Mouse (Mus musculus): ENCODE results near the gene Mnat1. TPM values are rescaled to one million over a fixed set of nuclear protein-coding genes. Genes with fewer than 3 reads are reported as not detected.

Mnat1 gene
- total RNA-seq, 2 experiments from 2014 or later, result 18.2 to 47.0 TPM

DNA sequence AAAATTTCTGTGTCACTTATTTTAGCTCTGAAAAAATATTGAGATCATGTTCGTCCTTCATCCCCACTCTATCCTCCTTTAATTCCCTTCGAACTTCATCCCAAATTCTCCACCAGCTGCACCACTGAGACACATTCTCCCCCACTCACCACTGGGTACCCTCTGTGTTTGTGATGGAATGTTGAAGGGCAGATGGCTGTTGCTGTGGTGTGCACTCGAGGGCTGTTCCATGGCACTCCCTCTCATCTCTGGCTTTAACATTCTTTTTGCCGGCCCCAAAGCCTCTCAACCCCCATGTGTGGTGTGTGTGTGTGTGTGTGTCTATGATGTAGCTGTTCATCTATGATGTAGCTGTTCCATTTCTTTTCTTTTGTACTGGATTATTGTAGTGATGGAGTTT, 1.7 kb downstream of the Mnat1 start:
- no peak for ATAC-seq (replicated peaks; ENCODE audit: low FRiP score, low TSS enrichment, poor library complexity, severe bottlenecking)

DNA sequence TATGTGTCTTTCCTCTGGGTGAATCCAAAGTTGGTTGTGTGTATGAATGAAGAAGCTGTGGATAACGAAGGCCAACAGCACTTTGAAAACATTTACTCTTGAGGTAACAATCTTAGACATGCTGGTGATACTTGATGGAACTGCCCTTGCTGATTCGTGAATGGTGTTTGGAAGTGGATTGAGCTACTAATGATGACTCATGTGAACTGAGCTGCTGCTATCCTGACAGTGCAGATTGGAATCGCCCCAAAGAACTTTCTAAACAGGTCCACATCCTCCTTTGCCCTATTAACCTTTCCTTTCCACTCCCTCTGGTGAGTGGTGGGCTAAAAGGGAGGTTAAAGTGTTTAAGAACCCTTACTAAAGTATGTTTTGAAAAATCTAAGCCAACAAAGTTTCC, 17.2 kb downstream of the Mnat1 start:
- no peak for ATAC-seq (replicated peaks; ENCODE audit: low FRiP score, low TSS enrichment, poor library complexity, severe bottlenecking)

DNA sequence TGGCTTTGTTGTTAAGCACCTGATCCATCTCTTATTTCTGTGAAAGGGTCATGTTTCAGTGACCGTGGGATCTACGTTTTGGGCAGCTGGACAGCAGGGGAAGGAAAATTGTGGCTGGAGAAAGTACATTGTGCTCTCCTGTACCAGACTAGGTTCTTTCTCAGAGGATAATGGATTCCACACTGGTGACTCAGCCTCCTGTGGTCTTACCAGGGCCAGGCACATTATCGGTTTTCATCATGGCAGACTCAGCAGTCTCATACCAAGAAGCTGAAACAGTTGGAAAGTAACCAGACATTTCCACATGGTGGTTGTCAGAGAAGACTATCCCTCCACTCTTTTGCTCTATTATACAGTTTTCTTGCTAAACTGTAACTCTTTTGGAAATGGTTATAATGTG, 23.7 kb downstream of the Mnat1 start:
- ATAC-seq (replicated peaks; ENCODE audit: low FRiP score, low TSS enrichment, poor library complexity, severe bottlenecking), result no peak

DNA sequence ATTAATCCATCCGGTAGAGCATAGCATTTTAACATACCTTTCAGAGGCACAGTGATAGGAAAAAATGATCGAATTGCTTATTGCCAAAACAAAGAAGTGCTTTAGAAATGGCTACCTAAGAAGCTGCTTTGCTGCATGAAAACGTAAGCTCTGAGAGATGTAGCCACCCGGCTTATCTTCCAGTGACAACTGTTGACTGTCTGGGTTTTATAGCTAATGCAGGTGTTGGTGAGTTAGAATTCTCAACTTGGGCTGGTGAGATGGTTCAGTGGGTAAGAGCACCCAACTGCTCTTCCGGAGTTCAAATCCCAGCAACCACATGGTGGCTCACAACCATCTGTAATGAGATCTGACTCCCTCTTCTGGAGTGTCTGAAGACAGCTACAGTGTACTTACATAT, 27.5 kb downstream of the Mnat1 start:
- ATAC-seq (replicated peaks; ENCODE audit: low FRiP score, low TSS enrichment, poor library complexity, severe bottlenecking), result peak; percentile 88

DNA sequence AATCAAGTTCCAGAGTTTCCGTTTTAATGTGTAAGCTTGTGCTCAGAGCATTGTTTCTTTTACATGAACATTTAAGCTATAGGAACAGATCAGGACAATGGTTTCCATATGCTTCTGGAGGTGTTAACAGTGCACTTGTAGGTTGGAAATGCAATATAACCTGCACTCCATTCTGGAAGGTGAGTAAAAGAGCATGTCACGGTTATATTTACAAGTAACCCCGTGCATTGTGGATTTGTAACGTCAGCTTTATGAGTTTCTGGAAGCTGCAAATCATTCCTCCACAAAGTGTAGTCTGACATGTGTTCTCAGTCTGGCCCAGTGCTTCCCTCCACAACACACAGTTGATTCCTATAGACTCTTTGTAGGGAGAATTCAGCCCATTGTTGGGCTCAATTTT, 30.6 kb downstream of the Mnat1 start:
- no peak for ATAC-seq (replicated peaks; ENCODE audit: low FRiP score, low TSS enrichment, poor library complexity, severe bottlenecking)

DNA sequence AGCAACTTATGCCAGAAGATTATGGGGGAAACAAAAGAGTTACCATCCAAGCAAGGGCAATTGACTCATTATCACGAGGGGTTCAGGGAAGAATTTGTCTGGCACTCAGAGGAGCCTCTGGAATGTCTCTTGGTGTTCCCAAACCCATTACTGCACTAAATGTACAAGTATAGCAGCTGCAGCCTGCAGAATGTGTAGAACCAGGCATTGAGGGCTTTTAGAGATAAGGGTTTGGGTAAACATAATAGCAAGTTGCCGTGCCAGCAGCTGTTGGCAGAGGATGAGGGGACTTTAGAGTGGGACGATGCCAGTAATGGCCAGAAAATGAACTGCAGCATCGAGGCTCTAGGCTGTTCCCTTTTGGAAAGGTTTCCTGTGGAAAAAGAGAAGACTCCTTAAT, 36.8 kb downstream of the Mnat1 start:
- peak; percentile 89 for ATAC-seq (replicated peaks; ENCODE audit: low FRiP score, low TSS enrichment, poor library complexity, severe bottlenecking)

DNA sequence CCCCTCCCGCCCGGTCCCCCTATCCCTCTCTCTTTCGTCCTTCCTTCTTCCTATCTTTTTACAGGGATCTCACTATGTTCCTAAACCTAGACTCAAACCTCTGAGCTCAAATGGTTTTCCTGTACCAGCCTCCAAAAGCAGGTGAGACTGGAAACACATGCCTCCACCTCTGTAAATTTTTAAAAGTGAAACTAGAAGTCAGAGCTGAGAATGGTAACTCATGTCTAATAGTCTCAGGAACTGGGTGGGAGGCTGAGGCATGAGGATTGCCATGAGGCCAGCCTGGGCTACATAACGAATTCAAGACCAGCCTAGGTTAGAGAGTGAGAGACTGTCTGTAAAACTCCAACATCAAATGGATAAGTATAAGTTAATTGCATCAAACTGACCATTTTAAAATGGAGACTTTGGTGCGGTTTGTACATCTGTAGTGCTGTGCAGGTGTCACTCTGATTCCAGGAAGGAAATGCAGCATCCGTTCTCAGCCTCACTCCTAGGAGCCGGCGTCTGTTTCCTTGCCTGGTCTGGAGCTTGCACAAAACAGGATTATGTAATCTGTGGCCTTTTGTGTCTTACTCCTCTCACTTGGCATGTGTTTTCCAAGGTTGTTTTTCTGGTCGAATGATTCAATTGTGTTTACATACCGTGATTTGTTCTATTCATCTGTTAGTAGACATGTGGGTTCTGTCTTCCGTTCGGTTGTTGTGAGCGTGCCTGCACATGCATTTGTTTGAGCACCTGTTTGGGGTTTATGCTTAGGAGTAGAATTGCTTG, 39.1 kb downstream of the Mnat1 start:
- no peak for ATAC-seq (replicated peaks; ENCODE audit: low FRiP score, low TSS enrichment, poor library complexity, severe bottlenecking)

DNA sequence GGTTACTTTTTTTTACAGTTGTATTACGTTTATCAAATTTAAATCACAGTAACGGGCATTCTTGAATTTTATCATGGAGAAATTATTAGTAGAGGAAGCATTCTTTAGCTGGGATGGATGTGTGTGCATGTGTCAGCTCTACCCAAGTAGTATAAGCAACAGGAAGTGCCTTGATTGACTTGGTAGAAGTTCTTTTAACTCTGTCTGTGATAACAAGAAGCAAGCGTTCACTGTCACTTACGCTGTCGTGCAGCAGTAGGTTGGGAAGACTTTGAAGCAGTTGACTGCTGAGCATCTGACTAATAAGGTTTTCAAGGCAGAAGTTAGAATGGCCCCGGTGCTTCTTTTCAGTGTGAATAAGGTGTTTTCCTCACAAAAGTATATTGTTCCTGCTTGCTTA, 47.3 kb downstream of the Mnat1 start:
- no peak for ATAC-seq (replicated peaks; ENCODE audit: low FRiP score, low TSS enrichment, poor library complexity, severe bottlenecking)

DNA sequence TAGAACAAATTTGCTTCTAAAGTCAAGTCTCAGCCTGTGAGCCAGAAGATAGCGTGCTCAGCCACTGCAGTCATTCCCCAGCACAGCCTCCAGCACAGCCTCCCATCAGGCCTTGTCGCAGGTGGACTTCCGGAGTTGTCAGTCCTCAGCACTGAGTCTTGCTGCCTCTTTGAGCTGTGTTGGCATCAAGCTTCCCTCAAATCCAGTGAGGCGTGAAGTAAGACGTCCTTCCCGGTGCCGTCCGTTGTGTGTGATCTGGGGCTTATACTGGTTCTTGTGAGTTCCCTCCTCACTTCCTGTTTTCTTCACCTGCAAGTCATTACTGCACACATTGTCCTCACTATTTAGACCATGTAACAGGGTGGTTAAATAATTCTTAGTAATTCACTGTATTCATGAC, 60.4 kb downstream of the Mnat1 start:
- ATAC-seq (replicated peaks; ENCODE audit: low FRiP score, low TSS enrichment, poor library complexity, severe bottlenecking), result no peak

DNA sequence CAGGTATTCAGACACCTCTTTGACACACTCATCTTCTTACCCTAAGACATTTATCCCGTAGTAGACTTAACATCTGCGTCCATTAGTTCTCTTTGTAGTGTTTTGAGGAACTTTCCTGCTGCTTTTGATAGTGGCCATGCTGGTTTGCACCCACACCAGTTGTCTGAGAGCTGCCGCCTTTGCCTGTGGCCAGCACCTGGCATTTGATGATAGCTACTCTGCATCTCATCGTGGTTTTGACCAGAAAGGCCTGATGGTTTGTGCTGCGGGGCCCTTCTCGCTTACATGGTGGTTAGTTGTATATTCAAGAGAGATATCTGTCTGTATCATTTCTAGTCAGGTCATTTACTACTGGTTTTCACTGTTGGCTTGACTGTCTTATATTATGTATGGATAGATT, 73.8 kb downstream of the Mnat1 start:
- peak; percentile 80 for ATAC-seq (replicated peaks; ENCODE audit: low FRiP score, low TSS enrichment, poor library complexity, severe bottlenecking)

DNA sequence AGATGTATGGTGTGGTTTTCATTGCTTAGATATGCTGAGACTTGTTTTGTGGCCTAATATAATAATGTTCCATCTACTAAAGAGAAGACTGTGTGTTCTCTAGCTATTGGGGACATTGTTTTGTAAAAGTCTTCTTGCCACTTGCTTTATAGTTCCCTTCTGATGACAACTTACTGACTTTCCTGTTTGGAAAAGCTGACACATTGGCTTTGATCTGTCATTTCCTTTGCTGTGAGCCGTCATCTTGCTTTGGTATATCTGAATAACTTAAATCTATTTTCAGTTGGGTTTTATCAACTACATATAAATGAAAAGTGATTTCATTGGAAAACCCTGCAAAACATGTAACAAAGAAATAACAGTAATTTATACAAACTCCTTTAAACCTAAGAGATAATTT, 74.9 kb downstream of the Mnat1 start:
- no peak for ATAC-seq (replicated peaks; ENCODE audit: low FRiP score, low TSS enrichment, poor library complexity, severe bottlenecking)

DNA sequence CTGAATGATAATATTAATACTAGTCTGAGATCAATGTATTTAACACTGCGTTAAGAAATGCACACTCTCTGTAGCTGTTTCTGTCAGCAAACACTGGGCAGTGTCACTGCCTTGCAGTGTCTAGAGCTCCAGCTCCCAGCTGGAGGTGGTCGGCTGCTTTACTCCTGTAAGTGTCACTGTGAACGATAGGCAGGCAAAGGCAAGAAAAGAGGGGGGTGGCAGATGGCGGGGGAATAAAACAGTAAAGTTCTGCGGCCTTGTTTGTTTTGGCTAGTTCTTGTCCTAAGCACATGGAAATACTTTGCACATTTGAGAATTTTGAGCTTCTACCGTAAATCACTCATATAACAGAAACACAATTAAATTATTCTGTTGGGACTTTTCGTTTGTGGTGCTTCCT, 75.9 kb downstream of the Mnat1 start:
- no peak for ATAC-seq (replicated peaks; ENCODE audit: low FRiP score, low TSS enrichment, poor library complexity, severe bottlenecking)

DNA sequence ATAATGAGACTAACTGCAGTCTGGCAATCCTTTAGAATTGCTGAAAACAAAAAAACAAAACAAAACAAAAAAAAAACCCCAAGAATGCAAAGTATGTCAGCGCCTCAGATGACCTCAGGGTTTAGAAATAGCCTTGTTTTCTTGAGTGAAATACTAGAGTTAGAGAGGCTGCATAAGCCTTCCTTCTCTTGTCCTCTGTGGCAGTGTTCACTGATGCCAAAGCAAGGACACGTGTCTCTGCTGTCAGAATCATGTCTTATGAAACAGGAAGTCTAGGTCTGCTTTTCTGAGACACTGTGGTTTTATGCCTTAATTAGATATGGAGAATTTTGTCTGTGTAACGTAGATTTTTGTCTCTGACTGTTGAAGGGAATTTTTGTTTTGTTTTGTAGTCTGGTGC, 78.1 kb downstream of the Mnat1 start:
- peak; percentile 85 for ATAC-seq (replicated peaks; ENCODE audit: low FRiP score, low TSS enrichment, poor library complexity, severe bottlenecking)

DNA sequence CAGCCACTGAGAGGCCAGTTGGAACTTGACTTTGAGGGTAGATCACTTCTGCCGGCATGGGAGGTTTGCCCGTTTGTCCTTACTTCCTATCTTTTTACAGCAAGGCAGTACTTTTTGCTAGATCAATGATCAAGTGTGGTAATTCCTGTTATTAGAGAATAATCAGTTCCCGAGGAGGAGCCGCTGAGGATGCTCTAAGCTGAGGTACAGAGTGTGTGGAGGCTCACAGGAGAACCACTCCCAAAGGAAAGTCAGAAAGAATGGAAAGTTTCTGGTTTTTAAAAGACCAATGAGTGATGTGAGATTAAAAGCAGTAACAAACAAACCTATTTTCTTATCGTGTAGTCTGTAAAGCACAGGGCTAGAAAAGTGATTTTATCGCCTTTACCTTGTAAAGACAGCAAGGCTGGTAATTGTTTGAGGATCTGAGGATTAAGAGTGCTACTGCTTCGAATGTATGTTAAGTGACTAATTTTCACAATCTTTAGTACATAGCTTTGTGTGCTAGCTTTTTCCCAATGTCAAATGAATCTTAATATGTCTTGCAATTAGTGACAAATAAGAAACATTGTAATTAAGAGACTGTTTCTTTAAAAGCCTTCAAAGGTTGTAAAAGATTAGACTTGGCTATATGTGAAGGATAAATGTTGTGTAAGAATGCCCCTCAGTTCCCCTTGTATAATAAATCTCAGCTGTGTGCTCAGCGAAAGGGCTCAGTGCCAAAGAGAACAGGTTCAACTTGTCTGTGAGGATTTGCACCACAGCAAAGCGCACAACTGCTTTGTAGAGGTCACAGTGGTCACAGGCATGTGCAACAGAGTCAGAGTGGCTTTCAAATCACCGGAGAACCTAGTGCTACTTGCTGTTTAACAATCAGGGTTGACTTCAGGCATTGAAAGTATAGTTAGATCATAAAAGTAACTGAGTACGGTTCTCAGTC, 82.5 kb downstream of the Mnat1 start:
- ATAC-seq (replicated peaks; ENCODE audit: low FRiP score, low TSS enrichment, poor library complexity, severe bottlenecking), result no peak

DNA sequence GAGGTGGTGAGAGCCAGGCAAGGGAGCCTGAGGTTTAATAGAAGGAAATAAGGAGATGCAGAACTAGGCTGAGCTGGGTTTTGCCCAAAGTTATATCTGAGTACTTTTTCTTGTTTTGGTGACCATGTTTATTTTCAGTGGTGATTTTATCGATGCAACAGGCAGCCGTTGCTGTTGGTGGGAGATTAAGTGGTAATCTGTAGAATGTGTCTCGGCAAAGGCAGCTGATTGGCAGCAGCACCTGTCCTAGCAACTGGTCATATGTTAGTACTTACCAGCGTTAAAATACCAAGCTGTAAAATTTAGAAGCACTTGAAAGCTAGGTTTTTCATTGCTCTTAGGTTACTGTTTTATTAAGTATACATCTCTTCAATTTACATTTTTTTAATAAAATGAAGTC, 83.5 kb downstream of the Mnat1 start:
- peak; percentile 80 for ATAC-seq (replicated peaks; ENCODE audit: low FRiP score, low TSS enrichment, poor library complexity, severe bottlenecking)

DNA sequence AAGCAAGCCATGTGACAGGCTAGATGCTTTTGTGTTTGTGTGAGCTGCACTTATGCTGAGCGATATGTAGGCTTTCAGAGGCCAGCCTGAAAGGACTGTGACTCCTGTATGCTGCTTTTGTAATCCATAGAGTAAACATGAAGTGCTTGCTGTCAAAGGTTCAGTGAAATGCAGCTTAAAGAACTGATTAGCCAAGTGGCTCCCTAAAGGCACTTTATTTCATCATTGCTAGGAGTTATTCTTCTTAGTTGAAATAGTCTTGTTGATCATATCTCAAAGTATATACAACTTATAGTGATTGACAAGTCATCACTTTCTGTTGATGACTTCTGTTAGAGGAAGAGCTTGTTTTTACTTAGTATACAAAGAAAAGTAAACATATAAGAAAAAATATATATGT, 83.9 kb downstream of the Mnat1 start:
- no peak for ATAC-seq (replicated peaks; ENCODE audit: low FRiP score, low TSS enrichment, poor library complexity, severe bottlenecking)

DNA sequence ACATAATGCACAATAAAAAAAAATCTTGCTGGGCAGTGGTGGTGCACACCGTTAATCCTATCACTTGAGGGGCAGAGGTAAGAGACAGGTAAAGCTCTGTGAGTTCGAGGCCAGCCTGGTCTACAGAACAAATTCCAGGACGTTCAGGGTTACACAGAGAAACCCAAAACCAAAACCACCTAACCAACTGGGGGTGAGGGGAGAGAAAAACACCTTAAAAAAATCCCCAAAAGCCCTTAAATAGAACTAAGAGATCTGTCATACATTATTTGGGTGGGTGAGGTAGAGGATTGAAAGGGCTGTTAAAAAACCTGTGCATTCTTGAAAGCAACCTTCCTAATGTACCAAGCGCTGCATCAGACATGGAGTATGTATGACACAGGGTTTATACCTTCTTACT, 85.0 kb downstream of the Mnat1 start:
- ATAC-seq (replicated peaks; ENCODE audit: low FRiP score, low TSS enrichment, poor library complexity, severe bottlenecking), result no peak

DNA sequence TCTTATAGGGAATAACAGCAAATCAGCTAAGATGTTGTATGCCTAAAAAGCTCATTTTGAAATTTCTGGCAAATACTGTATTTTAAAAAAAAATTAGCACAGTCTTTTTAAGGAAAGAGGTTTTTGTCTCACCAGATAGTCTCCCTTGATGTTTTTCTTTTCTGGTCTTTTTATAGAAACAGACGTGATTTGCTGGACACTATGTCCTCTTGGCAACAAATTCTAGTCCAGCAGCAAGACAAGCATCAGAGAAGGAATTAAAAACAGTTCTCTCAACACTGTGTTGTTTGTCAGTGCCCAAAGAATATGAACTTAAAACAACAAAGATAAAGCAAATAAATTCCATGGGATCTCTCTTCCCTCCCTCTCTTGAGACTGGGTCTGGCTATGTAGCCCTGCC, 85.6 kb downstream of the Mnat1 start:
- ATAC-seq (replicated peaks; ENCODE audit: low FRiP score, low TSS enrichment, poor library complexity, severe bottlenecking), result no peak

DNA sequence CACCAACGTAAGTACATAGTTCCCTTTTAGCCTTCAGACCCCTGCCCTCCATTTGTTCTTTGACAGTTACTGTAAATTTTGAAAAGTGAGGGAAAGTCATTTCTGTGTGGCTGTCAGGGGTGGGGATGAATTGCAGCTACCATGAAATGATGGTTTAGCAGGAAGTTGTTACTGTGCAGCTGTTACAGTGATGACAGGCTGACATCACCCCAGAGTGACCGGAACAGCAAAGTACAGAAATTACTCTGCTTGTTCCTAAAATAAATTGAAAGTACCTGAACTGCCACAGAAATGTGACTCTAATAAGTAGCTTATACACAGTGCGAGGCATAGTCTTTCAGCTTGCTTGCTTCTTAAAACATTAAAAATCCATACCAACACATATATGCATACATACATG, 86.9 kb downstream of the Mnat1 start:
- no peak for ATAC-seq (replicated peaks; ENCODE audit: low FRiP score, low TSS enrichment, poor library complexity, severe bottlenecking)

DNA sequence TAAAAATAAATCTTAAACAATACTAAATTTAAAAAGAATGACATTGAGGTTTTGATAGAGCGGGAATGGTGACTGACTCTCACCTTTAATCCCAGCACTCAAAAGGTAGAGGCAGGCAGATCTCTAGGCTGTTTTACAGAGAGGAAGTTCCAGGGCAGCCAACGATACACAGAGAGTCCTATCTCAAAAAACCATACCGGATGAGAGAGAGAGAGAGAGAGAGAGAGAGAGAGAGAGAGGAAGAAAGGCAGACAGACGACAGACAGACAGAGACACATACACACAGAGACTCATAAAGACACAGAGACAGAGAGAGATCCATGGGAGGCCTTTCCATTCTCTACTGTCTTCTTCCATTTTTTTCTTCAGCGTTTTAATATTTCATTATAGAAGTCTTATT, 92.3 kb downstream of the Mnat1 start:
- no peak for ATAC-seq (replicated peaks; ENCODE audit: low FRiP score, low TSS enrichment, poor library complexity, severe bottlenecking)

DNA sequence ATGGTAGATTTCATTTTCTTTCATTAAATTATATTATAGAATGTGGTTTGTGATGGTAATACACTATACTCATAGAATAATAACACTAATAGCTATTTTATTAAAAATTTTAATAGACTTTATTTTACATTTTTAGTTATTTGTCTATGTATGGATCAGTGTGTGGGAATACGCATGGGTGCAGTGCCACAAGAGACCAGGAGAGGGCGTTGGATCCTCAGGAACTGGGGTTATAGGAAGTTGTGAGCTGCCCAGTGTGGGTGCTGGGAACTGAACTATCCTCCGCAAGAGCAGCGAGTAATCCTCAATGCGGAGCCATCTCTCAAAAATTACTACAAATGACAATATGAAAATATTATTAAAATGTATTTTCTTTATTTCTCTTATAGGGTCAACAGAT, 95.1 kb downstream of the Mnat1 start:
- no peak for ATAC-seq (replicated peaks; ENCODE audit: low FRiP score, low TSS enrichment, poor library complexity, severe bottlenecking)

Data from megakaryocyte-erythroid progenitor cell, adult 5-6 weeks (primary cell).